Mouse (Mus musculus): Measurements from ENCODE around the gene Elovl5. TPM values are rescaled to one million over a fixed set of nuclear protein-coding genes. Genes with fewer than 3 reads are reported as not detected.

The Elovl5 gene
- polyA plus RNA-seq, 1 experiment, result 74.0 TPM

- DNase-seq, result no peak
- TF ChIP-seq POLR2A (IDR thresholded peaks at IDR 0.05; ENCODE audit: control insufficient read depth, extremely low read depth, insufficient read depth, low read length, poor library complexity) (no peak), CTCF (IDR thresholded peaks at IDR 0.05; ENCODE audit: borderline replicate concordance, control insufficient read depth, extremely low read depth, insufficient read depth, low read length, poor library complexity) (no peak)
- Histone ChIP-seq H3K27ac (ENCODE audit: control insufficient read depth, insufficient read depth, low read length) (no peak overlapping the region), H3K36me3 (ENCODE audit: control insufficient read depth, insufficient read depth, low read length) (peaks cover 12% of the 10 kb centered on the region), H3K4me1 (replicated peaks; ENCODE audit: control insufficient read depth, insufficient read depth, low read length) (peaks cover 7% of the 10 kb centered on the region), H3K4me3 (ENCODE audit: control insufficient read depth, insufficient read depth, low read length) (no peak overlapping the region), H3K27me3 (ENCODE audit: control insufficient read depth, insufficient read depth, low read length) (no peaks in the 10 kb centered on the region)
- WGBS, result 23% methylated on average over 6 of the region's 6 CpGs
These were observed 48.8 kb downstream of the Elovl5 start for GRCm38 (mm10) chr9:77965768-77966552.

- WGBS, result 99% methylated on average over 7 of the region's 7 CpGs
- Histone ChIP-seq H3K4me1 (replicated peaks; ENCODE audit: control insufficient read depth, insufficient read depth, low read length) (peaks cover 7% of the 10 kb centered on the region), H3K36me3 (ENCODE audit: control insufficient read depth, insufficient read depth, low read length) (peaks cover 4% of the 10 kb centered on the region; the same call in 1 of the 2 replicates), H3K27me3 (ENCODE audit: control insufficient read depth, insufficient read depth, low read length) (no peaks in the 10 kb centered on the region), H3K27ac (ENCODE audit: control insufficient read depth, insufficient read depth, low read length) (no peak overlapping the region), H3K4me3 (ENCODE audit: control insufficient read depth, insufficient read depth, low read length) (no peak overlapping the region)
- no peak for DNase-seq
- TF ChIP-seq POLR2A (IDR thresholded peaks at IDR 0.05; ENCODE audit: control insufficient read depth, extremely low read depth, insufficient read depth, low read length, poor library complexity), result no peak
- no peak for TF ChIP-seq CTCF (IDR thresholded peaks at IDR 0.05; ENCODE audit: borderline replicate concordance, control insufficient read depth, extremely low read depth, insufficient read depth, low read length, poor library complexity)
These were observed 49.7 kb downstream of the Elovl5 start for GRCm38 (mm10) chr9:77966861-77967260.

GRCm38 (mm10) chr9:77967584-77968163, 50.5 kb downstream of the Elovl5 start:
- H3K27ac ChIP-seq (ENCODE audit: control insufficient read depth, insufficient read depth, low read length), result no peak overlapping the region
- H3K27me3 ChIP-seq (ENCODE audit: control insufficient read depth, insufficient read depth, low read length), result no peaks in the 10 kb centered on the region
- H3K4me3 ChIP-seq (ENCODE audit: control insufficient read depth, insufficient read depth, low read length), result no peak overlapping the region
- 0 out of 2 replicates have a peak, but pooled peaks cover 4% of the 10 kb centered on the region for H3K36me3 ChIP-seq (ENCODE audit: control insufficient read depth, insufficient read depth, low read length)
- H3K4me1 ChIP-seq (replicated peaks; ENCODE audit: control insufficient read depth, insufficient read depth, low read length), result peaks cover 7% of the 10 kb centered on the region
- no peak for DNase-seq
- TF ChIP-seq CTCF (IDR thresholded peaks at IDR 0.05; ENCODE audit: borderline replicate concordance, control insufficient read depth, extremely low read depth, insufficient read depth, low read length, poor library complexity) (no peak), POLR2A (IDR thresholded peaks at IDR 0.05; ENCODE audit: control insufficient read depth, extremely low read depth, insufficient read depth, low read length, poor library complexity) (no peak)
- WGBS, result 96% methylated on average over 12 of the region's 12 CpGs

DNA sequence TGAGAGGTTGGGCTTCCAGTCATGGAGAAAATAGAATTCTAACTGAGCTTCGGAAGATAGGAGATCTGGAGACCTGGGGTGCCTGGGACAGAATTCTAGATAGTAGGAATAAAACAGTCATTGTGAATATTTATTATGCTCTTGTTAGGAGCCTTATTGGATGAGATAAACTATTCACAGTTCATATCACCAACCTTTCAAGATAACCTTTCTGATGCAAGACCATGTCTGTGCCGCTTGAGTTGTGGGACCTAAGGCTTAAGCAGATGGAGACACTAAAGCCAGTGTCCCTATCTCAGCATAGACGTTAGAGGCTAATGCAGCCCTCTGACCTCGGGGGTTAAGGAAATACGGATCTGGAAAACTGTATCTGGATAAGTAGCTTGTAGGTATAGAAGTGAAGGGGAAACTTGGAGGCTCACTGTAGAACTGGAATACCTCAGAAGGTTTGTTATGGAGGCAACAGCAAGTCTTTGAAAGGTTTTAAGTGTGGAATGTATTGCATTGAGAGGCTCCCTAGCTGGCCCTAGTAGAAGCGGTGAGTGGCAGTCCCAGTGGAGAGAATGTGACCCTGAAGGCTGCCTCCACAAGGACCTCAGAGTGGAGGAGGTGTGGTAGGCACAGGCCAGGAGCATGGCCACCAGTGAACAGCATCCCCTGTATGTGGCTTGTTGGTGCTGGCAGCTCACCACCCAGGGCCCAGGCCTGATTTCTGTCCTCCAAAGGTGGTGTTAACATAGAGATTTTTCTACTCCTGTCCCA, 52.2 kb downstream of the Elovl5 start:
- TF ChIP-seq CTCF (IDR thresholded peaks at IDR 0.05; ENCODE audit: borderline replicate concordance, control insufficient read depth, extremely low read depth, insufficient read depth, low read length, poor library complexity) (no peak), POLR2A (IDR thresholded peaks at IDR 0.05; ENCODE audit: control insufficient read depth, extremely low read depth, insufficient read depth, low read length, poor library complexity) (no peak)
- no peak overlapping the region for H3K27ac ChIP-seq (ENCODE audit: control insufficient read depth, insufficient read depth, low read length)
- no peaks in the 10 kb centered on the region for H3K27me3 ChIP-seq (ENCODE audit: control insufficient read depth, insufficient read depth, low read length)
- DNase-seq, result no peak
- H3K4me3 ChIP-seq (ENCODE audit: control insufficient read depth, insufficient read depth, low read length), result no peak overlapping the region
- peaks cover 7% of the 10 kb centered on the region for H3K4me1 ChIP-seq (replicated peaks; ENCODE audit: control insufficient read depth, insufficient read depth, low read length)
- 96% methylated on average over 6 of the region's 6 CpGs for WGBS
- H3K36me3 ChIP-seq (ENCODE audit: control insufficient read depth, insufficient read depth, low read length), result 0 out of 2 replicates have a peak, but pooled peaks cover 4% of the 10 kb centered on the region

DNA sequence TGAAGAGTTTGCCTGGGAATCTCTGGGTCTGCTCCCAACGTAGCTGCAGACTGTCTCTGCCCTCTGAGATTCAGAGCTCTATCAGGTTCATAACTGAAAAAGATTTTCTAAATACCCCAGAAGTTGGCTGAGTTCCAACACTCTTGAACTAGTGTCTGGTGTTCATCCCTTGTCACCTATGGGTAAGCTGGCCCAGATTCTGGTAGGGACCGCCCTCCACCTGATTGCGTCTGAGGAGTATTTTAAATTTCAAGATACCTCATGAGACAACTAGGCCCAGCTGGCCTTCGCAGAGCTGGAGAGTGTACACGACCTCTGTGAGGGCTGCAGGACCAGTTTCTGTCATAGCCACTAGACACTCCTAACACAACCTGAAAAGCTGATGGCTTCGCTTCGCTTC, 61.8 kb downstream of the Elovl5 start:
- no peak for TF ChIP-seq CTCF (IDR thresholded peaks at IDR 0.05; ENCODE audit: borderline replicate concordance, control insufficient read depth, extremely low read depth, insufficient read depth, low read length, poor library complexity)
- TF ChIP-seq POLR2A (IDR thresholded peaks at IDR 0.05; ENCODE audit: control insufficient read depth, extremely low read depth, insufficient read depth, low read length, poor library complexity), result no peak
- WGBS, result 98% methylated on average over 7 of the region's 7 CpGs
- H3K27me3 ChIP-seq (ENCODE audit: control insufficient read depth, insufficient read depth, low read length), result no peaks in the 10 kb centered on the region
- peaks cover 80% of the 10 kb centered on the region for H3K36me3 ChIP-seq (ENCODE audit: control insufficient read depth, insufficient read depth, low read length)
- no peak overlapping the region for H3K27ac ChIP-seq (ENCODE audit: control insufficient read depth, insufficient read depth, low read length)
- no peaks in the 10 kb centered on the region for H3K4me1 ChIP-seq (replicated peaks; ENCODE audit: control insufficient read depth, insufficient read depth, low read length)
- no peak overlapping the region for H3K4me3 ChIP-seq (ENCODE audit: control insufficient read depth, insufficient read depth, low read length)
- no peak for DNase-seq

DNA sequence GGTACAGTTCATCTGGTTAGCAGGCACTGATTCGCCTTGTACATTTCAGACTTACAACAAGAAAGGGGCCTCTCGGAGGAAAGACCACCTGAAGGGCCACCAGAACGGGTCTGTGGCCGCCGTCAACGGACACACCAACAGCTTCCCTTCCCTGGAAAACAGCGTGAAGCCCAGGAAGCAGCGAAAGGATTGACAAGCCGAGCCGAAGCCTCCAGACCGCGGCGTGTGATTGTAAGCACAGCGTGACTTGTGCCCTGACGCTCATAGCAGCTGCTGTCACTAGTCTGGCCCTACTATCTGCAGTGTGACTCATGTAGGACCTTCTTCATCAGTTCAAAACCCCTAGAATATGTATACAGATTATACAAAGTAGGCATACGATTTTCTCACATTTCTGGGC, 65.5 kb downstream of the Elovl5 start:
- DNase-seq, result no peak
- WGBS, result 92% methylated on average over 16 of the region's 16 CpGs
- no peak overlapping the region for H3K27ac ChIP-seq (ENCODE audit: control insufficient read depth, insufficient read depth, low read length)
- peaks cover 65% of the 10 kb centered on the region for H3K36me3 ChIP-seq (ENCODE audit: control insufficient read depth, insufficient read depth, low read length)
- H3K4me1 ChIP-seq (replicated peaks; ENCODE audit: control insufficient read depth, insufficient read depth, low read length), result no peaks in the 10 kb centered on the region
- TF ChIP-seq CTCF (IDR thresholded peaks at IDR 0.05; ENCODE audit: borderline replicate concordance, control insufficient read depth, extremely low read depth, insufficient read depth, low read length, poor library complexity) (no peak), POLR2A (IDR thresholded peaks at IDR 0.05; ENCODE audit: control insufficient read depth, extremely low read depth, insufficient read depth, low read length, poor library complexity) (no peak)
- no peak overlapping the region for H3K4me3 ChIP-seq (ENCODE audit: control insufficient read depth, insufficient read depth, low read length)
- no peaks in the 10 kb centered on the region for H3K27me3 ChIP-seq (ENCODE audit: control insufficient read depth, insufficient read depth, low read length)

Data from thymus, adult 2 months (tissue).